In the genomic region with DNA sequence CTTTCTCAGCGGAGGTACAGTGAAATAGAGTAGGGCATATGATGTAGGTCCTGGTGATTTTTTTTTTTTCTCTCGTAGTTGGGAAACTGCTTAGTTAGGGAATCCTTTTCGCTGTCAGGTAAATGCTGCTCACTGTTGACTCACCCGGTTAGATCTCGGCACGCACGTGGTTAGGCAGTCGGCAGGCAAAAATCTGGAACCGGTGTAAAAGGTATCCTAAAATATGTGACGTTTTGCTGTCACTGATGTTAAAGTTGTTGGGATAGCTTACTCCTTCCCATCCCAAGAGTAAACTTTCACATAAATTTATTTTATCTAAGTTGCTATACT, we compare ENCODE assay signal across 8 mouse cellular contexts. TPM values are rescaled to one million over a fixed set of nuclear protein-coding genes. Genes with fewer than 3 reads are reported as not detected.
DNase-seq lines count a peak whose midpoint lies in the region; ATAC-seq and TF ChIP-seq lines count a peak whose summit lies in the region.

No protein-coding gene starts in this region.

- no peak overlapping the region for H3K27ac ChIP-seq in testis, adult 2 months (ENCODE audit: control insufficient read depth, insufficient read depth, low read depth, low read length)
- no peak overlapping the region for H3K27ac ChIP-seq in intestine, postnatal 0 days (ENCODE audit: low read depth, low read length)
- no peak overlapping the region for H3K27ac ChIP-seq in neural tube, embryonic 15.5 days (replicated peaks)

- H3K27me3 ChIP-seq in testis, adult 2 months (ENCODE audit: control insufficient read depth, insufficient read depth, low read length) = no peaks in the 10 kb centered on the region
- no peaks in the 10 kb centered on the region for H3K27me3 ChIP-seq in intestine, postnatal 0 days (replicated peaks; ENCODE audit: control insufficient read depth, insufficient read depth, low read length)
- H3K27me3 ChIP-seq in neural tube, embryonic 15.5 days (replicated peaks) = no peaks in the 10 kb centered on the region

- no peak for ATAC-seq in intestine, postnatal 0 days
- ATAC-seq in neural tube, embryonic 15.5 days (ENCODE audit: low FRiP score) = no peak

- peak overlapping the region; percentile 89 for H3K9ac ChIP-seq in intestine, postnatal 0 days (ENCODE audit: low read depth, low read length)
- H3K9ac ChIP-seq in neural tube, embryonic 15.5 days (replicated peaks) = peak overlapping the region; percentile 93

- H3K4me2 ChIP-seq in intestine, postnatal 0 days (replicated peaks; ENCODE audit: low read depth) = peak overlapping the region; percentile 88
- H3K4me2 ChIP-seq in neural tube, embryonic 15.5 days = peak overlapping the region; percentile 81

- peak overlapping the region; percentile 97 for H3K4me3 ChIP-seq in testis, adult 2 months (ENCODE audit: control insufficient read depth, low read depth, low read length)
- peak overlapping the region; percentile 97 for H3K4me3 ChIP-seq in intestine, postnatal 0 days (ENCODE audit: low read depth, low read length)
- H3K4me3 ChIP-seq in neural tube, embryonic 15.5 days (replicated peaks) = peak overlapping the region; percentile 100

- WGBS in intestine, postnatal 0 days = under 1% methylated on average over 10 of the region's 10 CpGs
- 1% methylated on average over 10 of the region's 10 CpGs for WGBS in neural tube, embryonic 15.5 days

- H3K36me3 ChIP-seq in testis, adult 2 months (ENCODE audit: control insufficient read depth, insufficient read depth, low read length) = no peaks in the 10 kb centered on the region
- no peaks in the 10 kb centered on the region for H3K36me3 ChIP-seq in intestine, postnatal 0 days (ENCODE audit: control insufficient read depth, insufficient read depth)
- 0 out of 2 replicates have a peak, but pooled peaks cover 3% of the 10 kb centered on the region for H3K36me3 ChIP-seq in neural tube, embryonic 15.5 days

- peaks cover 4% of the 10 kb centered on the region for H3K4me1 ChIP-seq in testis, adult 2 months (ENCODE audit: control insufficient read depth, insufficient read depth, low read length)
- no peaks in the 10 kb centered on the region for H3K4me1 ChIP-seq in intestine, postnatal 0 days (replicated peaks; ENCODE audit: control insufficient read depth, insufficient read depth, low read length)
- peaks cover 22% of the 10 kb centered on the region for H3K4me1 ChIP-seq in neural tube, embryonic 15.5 days

- no peak for TF ChIP-seq POLR2A in testis, adult 2 months (IDR thresholded peaks at IDR 0.05; ENCODE audit: control insufficient read depth, low read depth, low read length)

- intact Hi-C loops in left cerebral cortex, postnatal 25 days (cut with DNase I) = loop anchor here (2.0 kb wide), 1 partner anchor 1220 kb away; a partner anchor contains a TSS

- no peak for TF ChIP-seq CTCF in testis, adult 2 months (IDR thresholded peaks at IDR 0.05; ENCODE audit: control insufficient read depth, insufficient read depth, insufficient replicate concordance, low read depth, low read length)
- TF ChIP-seq CTCF in intestine, postnatal 0 days (IDR thresholded peaks at IDR 0.05; ENCODE audit: low read depth) = no peak

- H3K9me3 ChIP-seq in intestine, postnatal 0 days (ENCODE audit: control insufficient read depth) = no peaks in the 10 kb centered on the region
- H3K9me3 ChIP-seq in neural tube, embryonic 15.5 days (replicated peaks) = no peaks in the 10 kb centered on the region

- peak; percentile 15 for DNase-seq in adrenal gland, postnatal 10 days
- no peak for DNase-seq in adrenal gland, postnatal 4 days (ENCODE audit: low spot score in 2 of 2)
- no peak for DNase-seq in testis, postnatal 14 days (ENCODE audit: low spot score)
- no peak for DNase-seq in frontal cortex, postnatal 14 days (ENCODE audit: low spot score in 2 of 2)
- DNase-seq in left cerebral cortex, postnatal 25 days (ENCODE audit: low spot score in 2 of 2) = no peak

RNA-seq across cellular contexts. Expression of a gene that starts 1.3 kb away (rescaled TPM):
- 10 to 100 TPM; 46.3 to 53.4 TPM for total RNA-seq in adrenal gland, postnatal 10 days (2021)
- 10 to 100 TPM; 59.1 to 71.4 TPM for total RNA-seq in adrenal gland, postnatal 4 days (2021)
- polyA plus RNA-seq in testis, adult 2 months (2012; rRNA removed) = 4.0 and 5.7 TPM in 2 replicates
- polyA plus RNA-seq in intestine, postnatal 0 days (2015; fragmentation: Nextera tagmentation; extraction: Ambion mirVana) = 22.8 and 26.5 TPM in 2 replicates
- polyA plus RNA-seq in neural tube, embryonic 15.5 days (2015; fragmentation: Nextera tagmentation; extraction: Ambion mirVana) = 38.0 and 52.0 TPM in 2 replicates
- 10 to 100 TPM; 23.5 to 28.8 TPM for total RNA-seq in left cerebral cortex, postnatal 25 days (2021)

RNA-seq across cellular contexts. Expression of a gene that starts 56.1 kb away (rescaled TPM):
- under 1 TPM; 0.27 to 0.33 TPM for total RNA-seq in adrenal gland, postnatal 10 days (2021)
- total RNA-seq in adrenal gland, postnatal 4 days (2021) = under 1 TPM; 0.14 to 0.17 TPM
- polyA plus RNA-seq in testis, adult 2 months (2012; rRNA removed) = 1.7 TPM in 2 replicates
- polyA plus RNA-seq in intestine, postnatal 0 days (2015; fragmentation: Nextera tagmentation; extraction: Ambion mirVana) = 0.07 and 0.16 TPM in 2 replicates
- polyA plus RNA-seq in neural tube, embryonic 15.5 days (2015; fragmentation: Nextera tagmentation; extraction: Ambion mirVana) = 0.83 and 1.2 TPM in 2 replicates
- total RNA-seq in left cerebral cortex, postnatal 25 days (2021) = 1 to 10 TPM; 2.4 to 3.4 TPM
